In the genomic region with DNA sequence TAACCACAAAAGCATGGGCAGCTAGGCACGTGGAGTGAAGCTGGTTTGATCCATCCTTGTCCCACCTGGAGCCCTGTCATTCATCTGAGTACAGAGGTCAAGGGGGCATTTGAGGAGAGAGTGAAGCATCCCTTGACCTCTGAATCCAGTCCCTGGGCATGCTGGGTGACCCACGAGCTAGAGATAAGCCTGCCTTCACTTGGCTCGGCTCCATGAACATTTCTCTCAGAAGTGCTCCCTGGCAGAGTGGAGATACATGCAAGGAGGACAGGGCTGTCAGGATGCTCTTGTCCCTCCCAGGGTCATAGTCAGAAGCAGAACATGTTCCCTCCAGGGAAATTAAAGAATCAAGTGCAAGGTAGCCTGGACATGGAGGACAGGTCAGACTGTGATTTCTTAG, we compare ENCODE assay signal across 22 mouse cellular contexts.
DNase-seq lines count a peak whose midpoint lies in the region; ATAC-seq and TF ChIP-seq lines count a peak whose summit lies in the region.
"Had no signal": no experiment of that assay in that cellular context is flagged by ENCODE, and none has a peak within 500 bp of the region (broad histone marks: within the 10 kb centered on the region; RNA-seq: fewer than 3 reads in every experiment).

No protein-coding gene starts in this region.

- H3K9ac ChIP-seq in heart, embryonic 12.5 days, result no peak overlapping the region
- no peak overlapping the region for H3K9ac ChIP-seq in heart, adult 2 months (ENCODE audit: low read depth, low read length)
- H3K9ac ChIP-seq: embryonic facial prominence, embryonic 13.5 days; embryonic facial prominence, embryonic 15.5 days; forebrain, embryonic 13.5 days; forebrain, embryonic 15.5 days had no signal

- H3K27me3 ChIP-seq in heart, embryonic 12.5 days (replicated peaks), result 0 out of 2 replicates have a peak, but pooled peaks cover 13% of the 10 kb centered on the region
- H3K27me3 ChIP-seq in heart, adult 2 months (ENCODE audit: control insufficient read depth, insufficient read depth, low read length), result no peaks in the 10 kb centered on the region
- H3K27me3 ChIP-seq: embryonic facial prominence, embryonic 15.5 days; forebrain, embryonic 13.5 days; forebrain, embryonic 15.5 days had no signal

- H3K36me3 ChIP-seq in heart, embryonic 12.5 days, result no peaks in the 10 kb centered on the region
- no peaks in the 10 kb centered on the region for H3K36me3 ChIP-seq in heart, adult 2 months (ENCODE audit: control insufficient read depth, insufficient read depth, low read length)
- H3K36me3 ChIP-seq: embryonic facial prominence, embryonic 13.5 days; embryonic facial prominence, embryonic 15.5 days; forebrain, embryonic 10.5 days; forebrain, embryonic 15.5 days had no signal

- H3K9me3 ChIP-seq in heart, embryonic 12.5 days (replicated peaks), result no peaks in the 10 kb centered on the region
- H3K9me3 ChIP-seq: embryonic facial prominence, embryonic 13.5 days; embryonic facial prominence, embryonic 15.5 days; forebrain, embryonic 10.5 days; forebrain, embryonic 13.5 days; forebrain, embryonic 15.5 days had no signal

- no peaks in the 10 kb centered on the region for H3K79me2 ChIP-seq in heart, adult 2 months (replicated peaks; ENCODE audit: control insufficient read depth, insufficient read depth, low read length)

- 31% methylated on average over 3 of the region's 3 CpGs for WGBS in heart, embryonic 12.5 days
- WGBS in heart, adult 2 months, result 34% methylated on average over 3 of the region's 3 CpGs

- no peak overlapping the region for H3K4me2 ChIP-seq in heart, embryonic 12.5 days
- H3K4me2 ChIP-seq: embryonic facial prominence, embryonic 13.5 days; embryonic facial prominence, embryonic 15.5 days; forebrain, embryonic 13.5 days; forebrain, embryonic 15.5 days had no signal

- H3K4me3 ChIP-seq in heart, embryonic 12.5 days, result no peak overlapping the region
- no peak overlapping the region for H3K4me3 ChIP-seq in heart, adult 2 months
- H3K4me3 ChIP-seq: embryonic facial prominence, embryonic 13.5 days; embryonic facial prominence, embryonic 15.5 days; erythroblast, embryonic 14.5 days; forebrain, embryonic 10.5 days; forebrain, embryonic 13.5 days; forebrain, embryonic 15.5 days had no signal

- no peak for TF ChIP-seq POLR2A in heart, adult 2 months (IDR thresholded peaks at IDR 0.05; ENCODE audit: insufficient read depth, low read depth, low read length)

- TF ChIP-seq EP300 in heart, adult 2 months (IDR thresholded peaks at IDR 0.05; ENCODE audit: insufficient read depth, low read depth, low read length), result no peak

- ATAC-seq in heart, embryonic 12.5 days (ENCODE audit: insufficient number of reproducible peaks, low FRiP score), result no peak
- ATAC-seq: forebrain, embryonic 13.5 days; forebrain, embryonic 15.5 days had no signal

- H3K4me1 ChIP-seq in heart, embryonic 12.5 days (replicated peaks), result peaks cover 8% of the 10 kb centered on the region; the same call in 1 of the 2 replicates
- peaks cover 4% of the 10 kb centered on the region for H3K4me1 ChIP-seq in heart, adult 2 months (ENCODE audit: control insufficient read depth, insufficient read depth, low read length)
- H3K4me1 ChIP-seq: embryonic facial prominence, embryonic 13.5 days; embryonic facial prominence, embryonic 15.5 days; forebrain, embryonic 15.5 days had no signal

- TF ChIP-seq CTCF in heart, adult 2 months (IDR thresholded peaks at IDR 0.05), result no peak

- intact Hi-C loops in heart, adult 2 months (cut with DNase I), result no loop called here
- intact Hi-C loops in heart, postnatal 25 days (cut with DNase I), result no loop called here
- intact Hi-C loops in heart, postnatal 10 days (cut with DNase I), result no loop called here

- DNase-seq in heart, adult 11 months, result peak; percentile 93
- DNase-seq in heart, adult 2 months, result peak; percentile 21 to 28
- no peak for DNase-seq in heart, postnatal 25 days (ENCODE audit: low spot score)
- DNase-seq in heart, adult 9 months (ENCODE audit: low spot score in 2 of 2), result peak; percentile 34 to 49
- no peak for DNase-seq in heart, postnatal 10 days
- DNase-seq: adrenal gland, adult 2 months; adrenal gland, postnatal 10 days; adrenal gland, postnatal 25 days; cerebellum, adult 11 months; cerebellum, adult 18-20 months; cerebellum, adult 8-10 months; cerebellum, adult 9-11 months; cerebellum, postnatal 14 days; cerebellum, postnatal 36 days; embryo, embryonic 11 days had no signal

- no peak overlapping the region for H3K27ac ChIP-seq in heart, embryonic 12.5 days (ENCODE audit: poor library complexity, severe bottlenecking)
- peak overlapping the region; percentile 23 for H3K27ac ChIP-seq in heart, adult 2 months
- H3K27ac ChIP-seq: embryonic facial prominence, embryonic 13.5 days; embryonic facial prominence, embryonic 15.5 days; forebrain, embryonic 10.5 days; forebrain, embryonic 13.5 days; forebrain, embryonic 15.5 days had no signal

Comparison
In these comparisons a context has a peak if more than half of its experiments do, and no peak if none do; other contexts are left out.
1. DNase-seq: peak in heart, adult 11 months (single experiment), heart, adult 2 months (2 of 2) and heart, adult 9 months (2 of 2); none in heart, postnatal 25 days (single experiment) and heart, postnatal 10 days (0 of 2).